Mouse (Mus musculus) limb, embryonic 13.5 days (tissue): Measurements from ENCODE around the gene Agap3. TPM values are rescaled to one million over a fixed set of nuclear protein-coding genes. Genes with fewer than 3 reads are reported as not detected.

Experiments used
- ATAC-seq: fragments of 200-750 bp; cut with Nextera tagmentation; 2 replicates; pipeline ENCODE4 v1.8.0; 2017; ENCODE audit warnings: low read depth, moderate number of reproducible peaks, moderate TSS enrichment; ENCODE audit not compliant: low FRiP score
- H3K27ac ChIP-seq: fragments of 300-500 bp; sonication (generic); 2 replicates; pipeline ENCODE4 v1.5.1; 2015; ENCODE audit warnings: inconsistent platforms, mild to moderate bottlenecking, moderate library complexity
- H3K27me3 ChIP-seq: fragments of 300-500 bp; sonication (generic); 2 replicates; pipeline ENCODE4 v1.6.1; 2015; ENCODE audit warnings: mild to moderate bottlenecking, inconsistent platforms
- H3K36me3 ChIP-seq: fragments of 300-500 bp; sonication (generic); 2 replicates; pipeline ENCODE4 v1.6.1; 2015; ENCODE audit warnings: inconsistent platforms, mild to moderate bottlenecking, moderate library complexity
- H3K4me1 ChIP-seq: fragments of 300-500 bp; sonication (generic); 2 replicates; pipeline ENCODE4 v1.6.1; 2015; ENCODE audit warnings: inconsistent platforms
- H3K4me2 ChIP-seq: fragments of 300-500 bp; sonication (generic); replicated peaks from 2 replicates; pipeline ENCODE4 v1.6.1; 2015; ENCODE audit warnings: inconsistent platforms, mild to moderate bottlenecking, moderate library complexity
- H3K4me3 ChIP-seq: fragments of 300-500 bp; sonication (generic); 2 replicates; pipeline ENCODE4 v1.5.1; 2015; ENCODE audit warnings: moderate library complexity, mild to moderate bottlenecking, inconsistent platforms
- H3K9ac ChIP-seq: fragments of 300-500 bp; sonication (generic); 2 replicates; pipeline ENCODE4 v1.6.1; 2015; ENCODE audit warnings: mild to moderate bottlenecking, inconsistent platforms
- H3K9me3 ChIP-seq: fragments of 300-500 bp; sonication (generic); 2 replicates; pipeline ENCODE4 v1.6.1; 2016; ENCODE audit warnings: inconsistent platforms
- WGBS: fragments of 180-500 bp; shearing (Covaris S2); methylation state at CpG from one replicate; pipeline ENCODE4 v1.1.7; 2015; 5-methylcytosine and 5-hydroxymethylcytosine counted together
- polyA plus RNA-seq: library from polyadenylated mRNA; unstranded; fragments of >200 nt; fragmentation: Nextera tagmentation; extraction: Ambion mirVana; gene quantifications from 2 replicates; pipeline ENCODE4 v1.2.1, GENCODE M21; 2015

Agap3 gene
- polyA plus RNA-seq, 1 experiment from 2014 or later = 29.8 TPM

DNA sequence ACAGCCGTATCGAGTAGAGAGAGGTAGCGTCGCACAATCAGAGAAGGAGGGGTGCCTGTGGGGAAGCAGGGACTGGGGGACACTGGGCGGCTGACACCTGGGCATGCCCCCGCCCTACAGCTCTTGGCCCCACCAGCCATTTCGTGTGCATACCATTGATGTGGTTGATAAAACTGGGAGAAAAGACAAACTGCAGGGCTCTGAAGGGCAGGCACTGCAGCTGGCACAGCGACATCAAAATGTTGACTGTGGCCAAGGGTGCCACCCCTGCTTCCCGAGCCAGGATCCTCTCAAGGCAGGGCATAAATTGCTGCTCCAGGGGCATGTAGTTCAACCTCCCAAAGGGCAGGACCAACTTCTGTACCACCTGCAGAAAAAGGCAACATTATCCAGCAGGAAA, 9.9 kb upstream of the Agap3 start:
- Histone ChIP-seq H3K27ac (no peak overlapping the region), H3K36me3 (peaks cover 67% of the 10 kb centered on the region), H3K9me3 (no peaks in the 10 kb centered on the region), H3K4me1 (peaks cover 23% of the 10 kb centered on the region), H3K4me2 (no peak overlapping the region), H3K27me3 (no peaks in the 10 kb centered on the region), H3K9ac (no peak overlapping the region), H3K4me3 (no peak overlapping the region)
- WGBS = 84% methylated on average over 9 of the region's 9 CpGs
- no peak for ATAC-seq

DNA sequence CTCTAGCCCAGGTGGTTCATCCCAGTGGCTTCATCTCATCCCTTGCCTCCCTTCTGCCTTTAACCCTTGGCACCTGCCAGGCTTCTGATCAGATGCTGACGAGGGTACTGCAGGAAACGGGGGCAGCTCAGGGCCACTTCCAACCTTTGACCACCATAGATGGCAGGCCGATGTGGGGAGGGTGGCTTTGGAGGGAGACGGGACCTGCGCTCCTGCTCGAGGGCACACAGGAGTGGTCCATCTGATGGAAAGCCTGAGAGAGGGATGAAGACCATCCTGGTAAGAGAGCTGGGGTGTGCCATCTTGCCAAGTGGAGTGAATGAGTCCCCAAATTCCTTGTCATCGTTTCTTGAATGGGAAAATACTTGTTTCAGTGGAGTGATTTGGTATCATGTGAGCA, 8.8 kb upstream of the Agap3 start:
- no peak overlapping the region; the same call in 1 of the 2 replicates for H3K4me3 ChIP-seq
- no peak for ATAC-seq
- H3K27ac ChIP-seq = no peak overlapping the region
- H3K27me3 ChIP-seq = no peaks in the 10 kb centered on the region
- H3K4me1 ChIP-seq = peaks cover 32% of the 10 kb centered on the region
- 89% methylated on average over 7 of the region's 7 CpGs for WGBS
- H3K4me2 ChIP-seq = no peak overlapping the region
- peaks cover 57% of the 10 kb centered on the region for H3K36me3 ChIP-seq
- no peaks in the 10 kb centered on the region for H3K9me3 ChIP-seq
- H3K9ac ChIP-seq = no peak overlapping the region

DNA sequence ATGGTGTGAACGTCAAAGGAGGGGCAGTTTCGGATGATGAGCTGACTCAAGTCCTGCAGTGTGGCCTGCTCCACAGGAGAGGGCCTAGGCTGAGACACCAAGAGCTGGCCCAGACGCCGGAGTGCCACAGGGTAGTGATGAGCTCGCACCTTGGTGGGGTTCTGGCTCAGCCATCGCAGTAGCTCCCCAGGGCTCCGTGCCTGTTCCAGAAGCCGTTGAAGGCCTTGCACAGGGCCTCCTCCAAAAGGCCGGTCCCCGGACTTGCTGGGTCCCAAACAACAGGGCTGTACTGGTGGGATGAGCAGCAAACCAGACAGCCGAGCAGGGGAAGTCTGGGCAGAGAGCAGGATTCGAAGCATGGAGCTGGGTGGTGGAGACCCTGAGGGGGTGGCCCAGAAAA, 8.1 kb upstream of the Agap3 start:
- WGBS = 82% methylated on average over 12 of the region's 12 CpGs
- Histone ChIP-seq H3K4me2 (peak overlapping the region; percentile 92), H3K4me1 (peaks cover 32% of the 10 kb centered on the region), H3K9me3 (no peaks in the 10 kb centered on the region), H3K9ac (peak overlapping the region; percentile 96), H3K27ac (no peak overlapping the region; the same call in 1 of the 2 replicates), H3K27me3 (no peaks in the 10 kb centered on the region), H3K4me3 (peak overlapping the region; percentile 92), H3K36me3 (peaks cover 50% of the 10 kb centered on the region)
- no peak for ATAC-seq

DNA sequence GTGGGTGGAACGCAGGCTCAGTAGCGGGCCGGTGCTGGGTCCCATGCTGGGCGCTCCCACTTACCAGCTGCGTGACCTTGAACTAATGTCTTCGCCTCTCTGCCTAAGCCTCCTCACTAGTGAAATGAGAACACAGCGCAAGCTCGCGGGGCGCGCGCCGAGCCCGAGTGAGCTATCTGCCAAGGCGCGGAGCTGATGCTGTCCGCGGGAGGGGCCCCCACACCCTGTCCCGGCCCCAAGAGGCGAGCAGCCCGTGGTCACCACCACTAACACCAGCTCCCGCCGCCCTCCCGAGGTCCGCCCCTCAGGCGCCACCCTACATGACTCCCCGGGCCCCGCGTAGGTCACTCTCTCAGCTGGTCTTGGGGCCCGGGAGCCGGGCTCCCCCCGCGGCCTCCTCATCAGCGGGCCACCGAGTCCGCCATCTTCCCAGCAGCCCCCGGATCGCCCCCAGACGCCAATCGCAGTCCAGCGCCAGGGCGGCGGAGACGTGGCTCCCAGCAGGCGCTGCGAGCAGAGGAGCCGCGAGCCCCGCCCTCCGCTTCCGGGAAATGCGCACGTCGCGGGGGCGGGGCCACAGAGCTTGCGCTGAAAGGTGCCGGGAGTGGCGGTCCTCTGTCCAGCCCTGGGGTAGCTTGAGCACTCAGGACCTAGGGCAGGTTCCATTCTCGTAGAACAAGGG, 7.1 kb upstream of the Agap3 start, which contains the start of gene Fastk:
TSS of gene Fastk (minus strand) at position 542 of the 682 bp plus-strand sequence.
- peak within 1 kb of the TSS; percentile 92 for H3K27ac ChIP-seq

DNA sequence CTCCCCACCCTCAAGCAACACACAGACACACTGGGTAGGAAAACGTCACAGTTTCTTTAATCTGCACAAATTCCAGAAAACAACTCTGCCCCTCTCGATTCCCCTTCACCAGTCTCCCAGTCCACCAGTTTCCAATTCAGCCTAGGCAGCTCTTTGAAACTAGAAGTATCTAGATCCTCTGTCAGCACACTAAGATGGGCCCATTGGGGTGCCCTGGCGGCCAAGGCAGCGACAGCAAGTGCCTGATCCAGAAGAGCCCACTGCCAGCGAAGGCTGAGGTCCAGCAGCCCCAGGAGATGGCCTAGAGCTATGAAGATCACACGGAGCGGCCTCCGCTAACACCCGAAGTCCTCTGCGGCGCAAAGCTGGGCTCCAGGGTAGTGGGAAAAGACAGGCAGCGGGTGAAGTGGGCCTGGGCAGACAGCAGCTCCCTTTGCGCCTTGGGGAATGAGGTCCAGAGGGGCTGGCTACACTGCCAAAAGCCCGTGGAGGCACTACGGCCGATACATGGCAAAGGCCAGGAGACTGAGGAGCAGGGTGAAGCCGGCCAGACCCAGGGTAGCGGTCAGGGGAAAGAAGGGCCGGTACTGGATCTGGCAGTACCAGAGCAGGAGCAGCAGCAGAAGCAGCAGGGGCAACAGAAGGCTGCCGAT, 6.4 kb upstream of the Agap3 start:
- Histone ChIP-seq H3K9me3 (no peaks in the 10 kb centered on the region), H3K27me3 (no peaks in the 10 kb centered on the region), H3K9ac (peak overlapping the region; percentile 96), H3K27ac (peak overlapping the region; percentile 74), H3K4me1 (peaks cover 32% of the 10 kb centered on the region), H3K4me3 (peak overlapping the region; percentile 92), H3K4me2 (peak overlapping the region; percentile 92), H3K36me3 (peaks cover 34% of the 10 kb centered on the region)
- 54% methylated on average over 20 of the region's 20 CpGs for WGBS
- no peak for ATAC-seq

More for the DNA sequence above, 7.1 kb upstream of the Agap3 start, which contains the start of gene Fastk:
- under 1% methylated on average over 60 of the region's 60 CpGs for WGBS
- H3K9me3 ChIP-seq = no peaks in the 10 kb centered on the region
- H3K4me3 ChIP-seq = peak within 1 kb of the TSS; percentile 92
- H3K27me3 ChIP-seq = no peaks in the 10 kb centered on the region
- H3K4me1 ChIP-seq = peaks cover 32% of the 10 kb centered on the region
- H3K9ac ChIP-seq = peak within 1 kb of the TSS; percentile 96
- H3K4me2 ChIP-seq = peak within 1 kb of the TSS; percentile 92
- peaks cover 41% of the 10 kb centered on the region for H3K36me3 ChIP-seq
- peak; percentile 83 for ATAC-seq

DNA sequence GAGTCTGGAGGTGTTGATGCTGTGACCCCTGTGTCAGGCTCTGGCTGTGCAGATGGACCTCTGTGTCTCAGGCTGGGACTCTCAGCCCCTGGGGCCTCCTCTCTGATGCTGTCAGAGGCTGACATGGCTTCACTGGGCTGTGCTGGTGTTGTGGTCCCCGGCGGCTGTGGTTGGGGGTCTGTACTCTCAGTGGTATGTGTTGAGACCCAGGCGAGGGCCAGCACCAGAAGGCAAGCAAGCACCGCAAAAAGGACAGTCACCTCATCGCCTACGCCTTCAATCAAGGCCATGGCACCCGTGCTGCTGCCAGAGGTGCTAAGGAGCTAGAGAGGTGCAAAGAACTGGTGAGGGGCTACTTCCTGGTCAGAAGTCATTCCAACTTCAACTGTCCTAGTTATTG, 5.3 kb upstream of the Agap3 start:
- peak overlapping the region; percentile 85 for H3K4me2 ChIP-seq
- H3K27me3 ChIP-seq = no peaks in the 10 kb centered on the region
- no peak overlapping the region for H3K27ac ChIP-seq
- ATAC-seq = no peak
- H3K36me3 ChIP-seq = peaks cover 23% of the 10 kb centered on the region
- H3K4me1 ChIP-seq = peaks cover 39% of the 10 kb centered on the region
- peak overlapping the region; percentile 66; the same call in 1 of the 2 replicates for H3K4me3 ChIP-seq
- H3K9me3 ChIP-seq = no peaks in the 10 kb centered on the region
- 90% methylated on average over 7 of the region's 7 CpGs for WGBS
- no peak overlapping the region for H3K9ac ChIP-seq

DNA sequence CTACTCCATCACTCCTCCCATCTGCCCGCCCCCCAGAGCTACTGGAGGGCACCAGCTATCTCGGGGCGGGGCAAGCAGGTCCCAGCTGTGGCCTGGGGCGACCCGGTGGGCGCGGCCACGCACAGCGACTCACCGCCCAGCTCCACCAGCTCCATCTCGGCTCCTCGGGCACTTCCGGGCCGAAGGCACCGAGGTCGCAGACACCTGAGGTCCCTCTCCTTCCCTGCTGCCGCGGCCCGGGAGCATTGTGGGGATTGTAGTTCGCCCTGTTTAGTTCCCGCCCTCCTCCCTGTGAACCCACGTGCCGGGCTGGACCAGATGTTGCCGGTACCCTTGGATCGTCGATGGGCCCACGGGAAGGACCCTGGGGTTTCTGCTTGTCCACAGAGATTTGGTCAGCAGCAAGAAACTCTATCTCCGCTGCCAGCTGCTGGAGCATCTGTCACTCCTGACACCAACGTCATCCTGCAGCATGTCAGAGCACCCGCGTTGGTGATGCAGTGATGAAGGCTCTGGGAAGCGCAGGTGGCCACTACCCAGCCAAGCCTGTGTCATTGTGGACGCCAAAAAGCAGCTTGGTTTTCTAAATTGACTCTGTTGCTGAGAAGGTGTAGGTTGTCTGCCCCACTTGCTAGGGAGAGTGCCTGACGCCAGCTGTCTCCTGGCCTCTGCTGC, 4.2 kb upstream of the Agap3 start, which contains the start of gene Tmub1:
TSS of gene Tmub1 (minus strand) at position 231 of the 675 bp plus-strand sequence.
- 2% methylated on average over 34 of the region's 34 CpGs for WGBS
- peak; percentile 72 for ATAC-seq
- Histone ChIP-seq H3K27ac (peak within 1 kb of the TSS; percentile 74), H3K4me3 (peak within 1 kb of the TSS; percentile 66), H3K36me3 (peaks cover 12% of the 10 kb centered on the region), H3K4me2 (peak within 1 kb of the TSS; percentile 85), H3K4me1 (peaks cover 39% of the 10 kb centered on the region), H3K9me3 (no peaks in the 10 kb centered on the region), H3K9ac (peak within 1 kb of the TSS; percentile 71), H3K27me3 (no peaks in the 10 kb centered on the region)

DNA sequence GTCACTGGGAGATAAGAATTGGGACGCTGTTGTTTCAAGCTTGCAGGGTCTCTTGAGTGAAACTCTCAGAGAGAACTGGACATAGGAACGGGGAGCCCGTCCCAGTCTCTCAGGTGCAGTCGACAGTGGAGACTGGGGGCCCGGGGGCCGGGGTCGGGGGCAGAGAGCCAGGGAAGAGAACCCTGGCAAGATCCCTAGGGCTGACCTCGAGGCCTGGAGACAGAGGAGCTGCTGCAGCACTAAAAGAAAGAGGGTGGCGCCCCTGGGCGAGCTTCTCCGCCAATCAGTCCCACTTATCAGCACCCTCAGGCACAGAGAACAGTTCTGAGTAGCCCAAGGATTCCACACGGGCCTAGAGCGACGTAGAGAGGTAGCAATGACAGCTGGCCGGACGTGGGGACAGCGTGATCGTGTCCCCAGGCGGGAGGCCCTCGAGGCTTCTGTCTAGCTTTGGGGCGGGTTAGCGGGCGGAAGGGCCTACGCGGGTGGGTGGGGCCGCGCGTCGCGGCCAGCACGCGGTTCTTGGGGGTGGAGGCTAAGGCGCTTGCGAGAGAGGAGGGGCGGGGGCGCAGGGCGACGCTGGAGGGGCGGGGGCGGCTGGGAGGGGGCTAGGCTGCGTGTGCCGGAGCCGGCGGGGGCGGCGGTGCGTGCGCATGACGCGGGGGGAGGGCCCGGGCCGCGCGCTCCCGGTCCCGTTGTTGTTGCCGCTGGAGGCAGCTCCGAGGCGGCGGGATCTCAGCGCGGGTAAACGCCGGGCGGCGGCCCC, 530 bp upstream of the Agap3 start:
- Histone ChIP-seq H3K4me1 (peaks cover 58% of the 10 kb centered on the region), H3K4me2 (peak overlapping the region; percentile 100), H3K27ac (peak overlapping the region; percentile 91), H3K9ac (peak overlapping the region; percentile 95), H3K4me3 (peak overlapping the region; percentile 94), H3K36me3 (peaks cover 9% of the 10 kb centered on the region), H3K27me3 (no peaks in the 10 kb centered on the region), H3K9me3 (no peaks in the 10 kb centered on the region)
- peak; percentile 71 for ATAC-seq
- WGBS = 3% methylated on average over 52 of the region's 66 CpGs

DNA sequence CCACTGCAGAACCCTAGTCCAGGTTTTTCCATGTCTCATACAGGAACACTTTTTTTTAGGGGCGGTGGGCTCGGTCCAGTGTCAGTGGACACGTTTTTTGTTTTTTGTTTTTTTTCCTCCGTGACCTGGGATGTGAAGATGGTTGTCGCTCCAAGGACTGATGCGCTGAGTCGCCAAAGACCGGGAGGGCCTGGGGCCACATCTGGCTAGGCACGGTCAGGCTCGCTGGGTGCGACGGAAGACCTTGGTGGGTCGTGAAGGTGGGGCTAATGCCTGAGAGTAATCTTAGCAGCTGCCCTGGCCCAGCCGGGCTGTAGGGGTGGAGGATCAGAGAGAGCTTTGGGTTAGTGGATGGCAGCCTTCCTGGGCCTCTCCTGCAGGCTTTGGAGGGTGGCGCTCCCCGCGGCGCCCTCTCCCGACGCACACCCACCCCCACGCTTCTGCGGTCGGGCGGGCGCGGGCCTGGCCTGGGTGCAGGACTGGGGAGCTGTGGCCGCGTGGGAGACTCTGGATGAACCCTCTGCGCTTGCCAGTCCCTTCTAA, 785 bp downstream of the Agap3 start:
- Histone ChIP-seq H3K9me3 (0 out of 2 replicates have a peak, but pooled peaks cover 3% of the 10 kb centered on the region), H3K27ac (peak overlapping the region; percentile 91), H3K4me1 (peaks cover 49% of the 10 kb centered on the region), H3K4me2 (peak overlapping the region; percentile 100), H3K27me3 (no peaks in the 10 kb centered on the region), H3K36me3 (peaks cover 19% of the 10 kb centered on the region), H3K4me3 (peak overlapping the region; percentile 94), H3K9ac (peak overlapping the region; percentile 95)
- 0% methylated on average over 29 of the region's 29 CpGs for WGBS
- peak; percentile 30; the same call in 1 of the 2 replicates for ATAC-seq

DNA sequence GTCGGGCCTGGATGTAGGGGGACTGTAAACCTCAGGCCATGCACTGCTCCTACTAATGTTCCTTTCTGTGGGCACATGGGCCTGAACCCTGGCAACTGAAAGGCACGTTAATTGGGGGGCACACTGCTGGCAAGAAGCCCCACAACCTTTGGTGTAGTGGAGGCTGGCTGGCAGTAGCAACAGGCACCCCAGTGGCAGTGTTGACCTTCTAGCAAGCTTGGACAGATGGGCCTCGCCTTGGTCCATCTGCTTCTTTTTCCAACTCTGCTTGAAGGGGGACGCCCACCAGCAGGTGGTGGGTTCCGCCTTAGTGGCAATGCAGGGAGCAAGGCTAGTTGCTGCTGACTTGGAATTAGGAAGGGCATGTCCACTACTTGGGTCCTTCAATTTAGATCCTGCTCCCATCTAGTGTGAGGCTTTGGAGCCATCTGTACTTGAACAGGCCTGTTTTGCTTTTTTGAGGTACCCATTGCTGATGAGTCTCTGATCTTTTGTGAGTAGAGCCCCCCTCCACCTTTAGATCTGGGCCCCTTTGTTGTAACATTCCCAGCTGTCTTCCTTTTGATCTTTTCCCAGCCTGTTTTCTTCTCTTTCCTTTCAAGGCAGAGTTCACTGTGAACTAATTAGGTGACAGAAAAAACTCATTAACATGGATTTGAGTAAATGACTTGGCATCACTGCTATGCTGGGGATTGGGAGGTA, 1.5 kb downstream of the Agap3 start:
- Histone ChIP-seq H3K27me3 (no peaks in the 10 kb centered on the region), H3K4me1 (peaks cover 44% of the 10 kb centered on the region), H3K4me3 (peak overlapping the region; percentile 94), H3K27ac (peak overlapping the region; percentile 91; the same call in 1 of the 2 replicates), H3K4me2 (peak overlapping the region; percentile 100), H3K9ac (peak overlapping the region; percentile 95), H3K9me3 (0 out of 2 replicates have a peak, but pooled peaks cover 3% of the 10 kb centered on the region), H3K36me3 (peaks cover 26% of the 10 kb centered on the region)
- ATAC-seq = no peak
- WGBS = 8% methylated on average over 5 of the region's 5 CpGs

DNA sequence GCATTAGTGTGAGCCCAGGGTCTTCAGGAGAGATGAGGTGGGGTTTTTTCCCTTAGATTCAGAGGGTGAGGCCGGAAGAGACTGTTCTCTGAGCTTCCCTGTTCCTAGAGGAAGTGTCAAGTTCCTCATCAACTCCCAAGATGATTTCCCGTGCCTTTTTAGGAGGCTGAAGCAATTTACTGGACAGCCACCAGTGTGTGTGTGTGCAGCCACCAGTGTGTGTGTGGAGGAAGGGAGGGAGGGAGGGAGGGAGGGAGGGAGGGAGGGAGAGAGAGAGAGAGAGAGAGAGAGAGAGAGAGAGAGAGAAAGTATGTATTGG, 2.0 kb downstream of the Agap3 start:
- Histone ChIP-seq H3K27me3 (no peaks in the 10 kb centered on the region), H3K4me3 (peak overlapping the region; percentile 94), H3K4me2 (peak overlapping the region; percentile 100), H3K9ac (peak overlapping the region; percentile 95), H3K36me3 (peaks cover 31% of the 10 kb centered on the region), H3K4me1 (peaks cover 44% of the 10 kb centered on the region), H3K27ac (no peak overlapping the region), H3K9me3 (0 out of 2 replicates have a peak, but pooled peaks cover 3% of the 10 kb centered on the region)
- ATAC-seq = no peak
- WGBS = 6% methylated on average over 2 of the region's 2 CpGs
